Mouse (Mus musculus) midbrain, embryonic 10.5 days (tissue): ENCODE results near the gene Ttyh2. TPM values are rescaled to one million over a fixed set of nuclear protein-coding genes. Genes with fewer than 3 reads are reported as not detected.

Experiments
- DNase-seq: peaks from one replicate; pipeline ENCODE4 v3.0.0-alpha.2; 2017; ENCODE audit warnings: low spot score
- H3K27ac ChIP-seq: fragments of 300-500 bp; sonication (generic); replicated peaks from 2 replicates; pipeline ENCODE4 v1.5.1; 2016; ENCODE audit warnings: mild to moderate bottlenecking
- H3K27me3 ChIP-seq: fragments of 300-500 bp; sonication (generic); 2 replicates; pipeline ENCODE4 v1.6.1; 2016; ENCODE audit warnings: low read depth, mild to moderate bottlenecking; ENCODE audit not compliant: poor library complexity, severe bottlenecking
- H3K36me3 ChIP-seq: fragments of 300-500 bp; sonication (generic); 2 replicates; pipeline ENCODE4 v1.6.1; 2016; ENCODE audit warnings: mild to moderate bottlenecking, moderate library complexity
- H3K4me1 ChIP-seq: fragments of 300-500 bp; sonication (generic); 2 replicates; pipeline ENCODE4 v1.6.1; 2016
- H3K4me3 ChIP-seq: fragments of 300-500 bp; sonication (generic); 2 replicates; pipeline ENCODE4 v1.5.1; 2016; ENCODE audit warnings: mild to moderate bottlenecking, moderate library complexity
- H3K9me3 ChIP-seq: fragments of 300-500 bp; sonication (generic); replicated peaks from 2 replicates; pipeline ENCODE4 v1.6.1; 2016; ENCODE audit warnings: mild to moderate bottlenecking
- WGBS: fragments of 180-500 bp; shearing (Covaris S2); methylation state at CpG from one replicate; pipeline ENCODE4 v1.1.7; 2016; 5-methylcytosine and 5-hydroxymethylcytosine counted together
- polyA plus RNA-seq: library from polyadenylated mRNA; unstranded; fragments of >200 nt; fragmentation: Nextera tagmentation; extraction: Ambion mirVana; gene quantifications from 2 replicates; pipeline ENCODE4 v1.2.1, GENCODE M21; 2016

Ttyh2 gene
- polyA plus RNA-seq, 1 experiment from 2014 or later: 9.6 TPM

DNA sequence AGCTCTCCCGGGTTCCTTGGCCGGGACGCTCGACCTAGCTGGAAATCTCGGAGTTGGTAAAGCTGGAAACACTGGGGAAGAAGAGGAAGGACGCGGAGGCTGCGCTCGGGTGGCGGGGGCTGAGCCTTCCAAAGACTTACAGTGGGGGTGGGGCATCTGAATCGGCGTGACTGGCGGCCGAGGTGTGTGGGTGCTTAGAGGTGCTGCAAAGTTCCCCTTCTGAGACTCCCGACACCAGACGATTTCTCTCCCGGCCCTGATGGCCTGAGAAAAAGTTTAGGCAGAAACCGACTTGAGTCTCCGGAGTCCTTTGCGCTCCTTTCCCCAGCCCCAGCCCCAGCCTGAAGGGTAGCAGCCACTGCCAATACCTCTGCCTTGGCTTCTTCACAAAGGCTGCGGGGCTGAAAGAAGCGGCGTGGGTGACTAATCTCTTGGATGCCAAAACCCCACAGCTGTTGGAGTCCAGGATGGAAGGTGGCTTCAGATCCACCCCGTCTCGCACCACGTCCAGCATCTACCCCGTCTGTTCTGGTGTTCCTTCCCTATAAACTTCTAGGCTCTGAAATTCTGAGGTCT is 683 bp downstream of the Ttyh2 start:
- Histone ChIP-seq H3K27me3 (peaks cover 19% of the 10 kb centered on the region), H3K4me1 (peaks cover 48% of the 10 kb centered on the region), H3K4me3 (peak overlapping the region; percentile 70), H3K27ac (peak overlapping the region; percentile 80), H3K36me3 (peaks cover 35% of the 10 kb centered on the region), H3K9me3 (no peaks in the 10 kb centered on the region)
- WGBS: 2% methylated on average over 27 of the region's 27 CpGs
- peak; percentile 52 for DNase-seq

- WGBS: 6% methylated on average over 14 of the region's 14 CpGs
- H3K4me3 ChIP-seq: peak overlapping the region; percentile 70
- H3K36me3 ChIP-seq: peaks cover 30% of the 10 kb centered on the region
- peak overlapping the region; percentile 80 for H3K27ac ChIP-seq
- peaks cover 19% of the 10 kb centered on the region for H3K27me3 ChIP-seq
- peak; percentile 39 for DNase-seq
- no peaks in the 10 kb centered on the region for H3K9me3 ChIP-seq
- peaks cover 48% of the 10 kb centered on the region for H3K4me1 ChIP-seq
Measured at GRCm38 (mm10) chr11:114676431-114676830, 1.2 kb downstream of the Ttyh2 start.

DNA sequence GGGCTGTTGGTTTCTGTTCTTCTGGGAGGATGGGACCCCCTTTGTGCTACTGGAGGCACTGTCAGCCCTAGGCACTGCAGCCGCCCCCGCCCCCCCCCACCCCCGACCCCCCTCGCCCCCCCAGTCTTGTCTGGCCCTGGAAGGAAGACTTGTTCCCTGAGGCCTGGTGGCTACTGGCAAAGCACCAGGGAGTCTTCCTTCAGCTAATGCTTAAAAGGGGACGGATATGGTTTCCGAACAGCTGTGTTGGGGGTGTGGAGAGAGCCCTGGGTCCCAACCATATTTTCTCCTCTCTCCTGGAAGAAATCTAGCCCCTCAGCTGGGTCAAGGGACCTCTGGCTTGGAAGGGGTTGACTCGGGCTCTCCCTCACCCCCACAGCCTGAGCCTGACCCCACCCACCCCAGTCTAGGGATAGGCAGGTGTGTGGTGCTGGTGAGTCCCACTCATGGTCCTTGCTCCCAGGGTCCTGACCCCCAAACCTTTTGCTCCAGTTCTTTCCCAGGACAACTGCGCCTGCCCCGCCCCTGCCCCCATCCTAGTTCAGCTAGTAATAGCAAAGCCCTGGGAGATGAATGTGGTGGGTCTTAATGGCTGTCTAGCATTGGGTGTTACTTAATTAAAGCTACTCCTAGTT is 1.8 kb downstream of the Ttyh2 start:
- WGBS: 49% methylated on average over 9 of the region's 9 CpGs
- DNase-seq: no peak
- Histone ChIP-seq H3K36me3 (peaks cover 24% of the 10 kb centered on the region), H3K4me3 (peak overlapping the region; percentile 70), H3K4me1 (peaks cover 48% of the 10 kb centered on the region), H3K27ac (no peak overlapping the region), H3K27me3 (peaks cover 19% of the 10 kb centered on the region), H3K9me3 (no peaks in the 10 kb centered on the region)

- no peak for DNase-seq
- H3K4me3 ChIP-seq: no peak overlapping the region
- H3K27me3 ChIP-seq: peaks cover 19% of the 10 kb centered on the region
- 84% methylated on average over 8 of the region's 8 CpGs for WGBS
- no peak overlapping the region for H3K27ac ChIP-seq
- no peaks in the 10 kb centered on the region for H3K9me3 ChIP-seq
- H3K4me1 ChIP-seq: peaks cover 48% of the 10 kb centered on the region
- no peaks in the 10 kb centered on the region; the same call in 1 of the 2 replicates for H3K36me3 ChIP-seq
Measured at GRCm38 (mm10) chr11:114679582-114679981, 4.4 kb downstream of the Ttyh2 start.

GRCm38 (mm10) chr11:114680291-114680690 is 5.1 kb downstream of the Ttyh2 start:
- Histone ChIP-seq H3K27me3 (peaks cover 19% of the 10 kb centered on the region), H3K36me3 (no peaks in the 10 kb centered on the region), H3K4me3 (no peak overlapping the region), H3K4me1 (peaks cover 51% of the 10 kb centered on the region), H3K27ac (no peak overlapping the region), H3K9me3 (no peaks in the 10 kb centered on the region)
- DNase-seq: no peak
- WGBS: 79% methylated on average over 10 of the region's 10 CpGs

- Histone ChIP-seq H3K36me3 (no peaks in the 10 kb centered on the region), H3K27ac (no peak overlapping the region), H3K9me3 (no peaks in the 10 kb centered on the region), H3K4me1 (peaks cover 47% of the 10 kb centered on the region), H3K4me3 (no peak overlapping the region), H3K27me3 (peaks cover 16% of the 10 kb centered on the region)
- no peak for DNase-seq
- WGBS: 50% methylated on average over 5 of the region's 5 CpGs
Measured at GRCm38 (mm10) chr11:114681054-114681453, 5.8 kb downstream of the Ttyh2 start.

DNA sequence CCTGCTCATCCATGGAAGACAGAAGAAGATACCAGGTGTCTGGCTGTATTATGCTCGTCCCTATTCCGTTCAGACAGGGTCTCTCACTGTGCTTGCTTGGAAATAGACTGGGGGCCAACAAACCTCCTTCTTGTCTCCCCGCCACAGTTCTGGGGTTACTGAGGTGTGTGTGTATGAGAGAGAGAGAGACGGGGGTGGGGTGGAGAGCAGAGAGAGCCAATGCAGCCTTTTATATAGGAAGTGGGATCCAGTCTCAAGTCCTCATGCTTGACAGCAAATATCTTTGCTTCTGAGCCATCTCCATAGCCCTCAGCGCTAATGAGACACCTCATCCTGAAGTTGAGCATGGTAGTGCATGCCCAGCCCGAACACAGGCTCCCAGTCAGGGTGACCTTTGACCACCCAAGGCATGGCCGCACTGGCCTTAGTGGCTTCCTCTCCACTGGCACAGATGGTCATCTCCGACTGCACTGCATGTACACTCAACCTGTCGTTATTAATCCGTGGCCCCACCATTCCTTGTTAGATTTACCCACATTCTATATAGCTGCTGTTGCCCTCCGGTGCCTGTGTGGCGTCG is 7.2 kb downstream of the Ttyh2 start:
- WGBS: 93% methylated on average over 13 of the region's 13 CpGs
- H3K27ac ChIP-seq: no peak overlapping the region
- H3K27me3 ChIP-seq: peaks cover 3% of the 10 kb centered on the region; the same call in 1 of the 2 replicates
- no peak overlapping the region for H3K4me3 ChIP-seq
- peaks cover 34% of the 10 kb centered on the region for H3K4me1 ChIP-seq
- H3K9me3 ChIP-seq: no peaks in the 10 kb centered on the region
- DNase-seq: no peak
- no peaks in the 10 kb centered on the region for H3K36me3 ChIP-seq

DNA sequence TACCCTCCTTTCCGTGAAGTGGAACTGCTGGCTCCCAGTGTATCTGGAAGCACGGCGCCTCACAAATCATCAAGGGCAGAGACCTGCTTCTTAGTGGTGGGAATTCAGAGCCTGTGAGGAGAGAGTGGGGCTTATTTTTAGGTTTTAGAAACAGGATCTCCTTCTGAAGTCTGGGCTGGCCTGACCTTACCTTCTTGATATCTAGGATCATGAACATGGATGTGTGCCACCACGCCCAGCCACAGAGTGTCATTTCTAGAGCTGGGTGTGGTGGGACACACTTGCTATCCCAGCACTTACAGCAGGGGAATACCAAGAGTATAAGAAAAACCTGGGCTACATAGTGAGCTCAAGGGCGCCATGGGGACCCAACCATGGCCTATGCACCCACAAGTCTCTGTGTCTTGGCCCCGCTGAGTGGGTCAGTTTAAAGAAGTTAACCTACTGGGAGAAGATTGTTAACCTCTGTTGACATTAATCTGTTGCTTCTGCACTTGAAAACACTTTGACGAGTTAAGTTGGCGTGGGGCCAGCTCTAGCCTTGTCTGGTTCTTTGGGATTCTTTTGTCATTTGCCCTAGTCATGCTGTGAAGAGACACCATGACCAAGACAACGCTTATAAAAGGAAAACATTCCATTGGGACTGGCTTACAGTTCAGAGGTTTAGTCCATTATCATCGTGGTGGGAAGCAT is 7.9 kb downstream of the Ttyh2 start:
- no peaks in the 10 kb centered on the region for H3K27me3 ChIP-seq
- no peaks in the 10 kb centered on the region for H3K9me3 ChIP-seq
- H3K4me3 ChIP-seq: no peak overlapping the region
- DNase-seq: no peak
- no peak overlapping the region for H3K27ac ChIP-seq
- no peaks in the 10 kb centered on the region for H3K36me3 ChIP-seq
- H3K4me1 ChIP-seq: peaks cover 37% of the 10 kb centered on the region
- WGBS: 91% methylated on average over 10 of the region's 10 CpGs

DNA sequence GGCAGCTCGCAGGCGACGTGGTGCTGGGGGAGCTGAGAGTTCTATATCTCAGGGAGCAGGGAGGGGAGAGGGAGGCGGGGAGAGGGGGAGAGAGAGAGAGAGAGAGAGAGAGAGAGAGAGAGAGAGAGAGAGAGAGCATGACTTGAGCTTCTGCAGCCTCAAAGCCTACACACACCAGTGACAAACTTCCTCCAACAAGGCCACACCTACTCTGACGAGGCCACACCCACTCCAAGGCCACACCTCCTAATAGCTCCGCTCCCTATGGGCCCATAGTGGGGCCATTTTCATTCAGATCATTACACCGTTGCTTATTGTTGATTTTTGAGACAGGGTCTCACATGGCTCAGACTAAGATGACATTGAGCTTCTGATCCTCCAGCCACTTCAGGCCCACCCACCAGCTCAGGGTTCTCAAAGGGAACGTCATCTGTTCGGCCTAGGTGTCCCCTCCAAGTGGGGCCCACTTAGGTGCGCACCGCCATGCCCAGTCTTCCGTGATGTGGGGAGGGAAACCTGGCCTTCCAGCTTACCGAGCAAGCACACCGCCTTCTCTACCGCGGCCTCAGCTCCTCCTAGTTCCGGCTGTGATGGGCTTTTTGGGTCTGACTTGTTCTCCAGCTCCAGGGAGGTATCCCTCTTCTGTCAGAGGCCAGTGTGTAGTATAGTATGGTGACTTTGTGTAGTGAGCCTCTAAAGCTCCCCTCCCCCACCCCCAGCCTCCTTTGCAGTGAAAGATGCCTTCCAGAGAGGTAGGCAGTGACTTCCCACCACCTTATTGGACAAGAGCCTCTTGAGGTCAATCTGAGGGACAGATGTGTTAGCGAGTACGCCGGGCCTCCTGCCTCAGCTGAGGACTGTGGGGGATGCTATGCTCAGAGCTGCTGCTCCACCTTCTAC is 8.7 kb downstream of the Ttyh2 start:
- H3K4me3 ChIP-seq: no peak overlapping the region
- H3K27me3 ChIP-seq: no peaks in the 10 kb centered on the region
- no peak for DNase-seq
- H3K27ac ChIP-seq: peak overlapping the region; percentile 75
- WGBS: 79% methylated on average over 20 of the region's 20 CpGs
- H3K4me1 ChIP-seq: peaks cover 37% of the 10 kb centered on the region
- H3K9me3 ChIP-seq: no peaks in the 10 kb centered on the region
- H3K36me3 ChIP-seq: no peaks in the 10 kb centered on the region

GRCm38 (mm10) chr11:114684627-114685373 is 9.6 kb downstream of the Ttyh2 start:
- 78% methylated on average over 14 of the region's 14 CpGs for WGBS
- H3K4me1 ChIP-seq: peaks cover 32% of the 10 kb centered on the region
- peak overlapping the region; percentile 75 for H3K27ac ChIP-seq
- H3K9me3 ChIP-seq: no peaks in the 10 kb centered on the region
- H3K4me3 ChIP-seq: no peak overlapping the region
- H3K36me3 ChIP-seq: peaks cover 2% of the 10 kb centered on the region
- H3K27me3 ChIP-seq: no peaks in the 10 kb centered on the region
- peak; percentile 24 for DNase-seq

GRCm38 (mm10) chr11:114685526-114686040 is 10.4 kb downstream of the Ttyh2 start:
- WGBS: 81% methylated on average over 9 of the region's 9 CpGs
- no peak for DNase-seq
- H3K9me3 ChIP-seq: no peaks in the 10 kb centered on the region
- peaks cover 10% of the 10 kb centered on the region for H3K36me3 ChIP-seq
- H3K27ac ChIP-seq: peak overlapping the region; percentile 75
- H3K27me3 ChIP-seq: no peaks in the 10 kb centered on the region
- peaks cover 27% of the 10 kb centered on the region for H3K4me1 ChIP-seq
- H3K4me3 ChIP-seq: no peak overlapping the region
